17 mouse cellular contexts compared by ENCODE assay signal in genomic region chr17:44819816-44820215, GRCm38 (mm10).
"Had no signal": no experiment of that assay in that cellular context is flagged by ENCODE, and none has a peak within 500 bp of the region (broad histone marks: within the 10 kb centered on the region; RNA-seq: fewer than 3 reads in every experiment).

No protein-coding gene starts in this region.

- H3K4me1 ChIP-seq: liver, embryonic 12.5 days; stomach, embryonic 15.5 days had no signal

- H3K27ac ChIP-seq: liver, embryonic 12.5 days; liver, embryonic 14.5 days; lung, embryonic 15.5 days; midbrain, embryonic 10.5 days; midbrain, embryonic 12.5 days; midbrain, embryonic 15.5 days; neural tube, embryonic 12.5 days; stomach, embryonic 15.5 days; stomach, postnatal 0 days had no signal

- H3K27me3 ChIP-seq: liver, embryonic 12.5 days; lung, embryonic 15.5 days; midbrain, embryonic 12.5 days; midbrain, embryonic 15.5 days; neural tube, embryonic 12.5 days; stomach, embryonic 15.5 days had no signal

- H3K36me3 ChIP-seq: liver, embryonic 12.5 days; lung, embryonic 15.5 days; midbrain, embryonic 10.5 days; midbrain, embryonic 12.5 days; midbrain, embryonic 15.5 days; neural tube, embryonic 12.5 days; stomach, embryonic 15.5 days had no signal

- H3K9ac ChIP-seq: liver, embryonic 12.5 days; liver, embryonic 14.5 days; lung, embryonic 15.5 days; midbrain, embryonic 12.5 days; midbrain, embryonic 15.5 days; neural tube, embryonic 12.5 days; stomach, embryonic 15.5 days had no signal

- H3K4me2 ChIP-seq: liver, embryonic 12.5 days; lung, embryonic 15.5 days; midbrain, embryonic 12.5 days; midbrain, embryonic 15.5 days; neural tube, embryonic 12.5 days; stomach, embryonic 15.5 days had no signal

- ATAC-seq: liver, embryonic 12.5 days; lung, postnatal 0 days; midbrain, embryonic 15.5 days had no signal

- H3K9me3 ChIP-seq: liver, embryonic 12.5 days; lung, embryonic 15.5 days; midbrain, embryonic 10.5 days; midbrain, embryonic 12.5 days; midbrain, embryonic 15.5 days; neural tube, embryonic 12.5 days; stomach, embryonic 15.5 days had no signal

- DNase-seq: lung, adult 2 months; lung, postnatal 14 days; lung, postnatal 36 days; right cerebral cortex, postnatal 14 days; thymus, adult 2 months; thymus, postnatal 14 days; thymus, postnatal 4 days had no signal

- H3K4me3 ChIP-seq: liver, embryonic 12.5 days; lung, embryonic 15.5 days; midbrain, embryonic 10.5 days; midbrain, embryonic 12.5 days; midbrain, embryonic 15.5 days; neural tube, embryonic 12.5 days; stomach, embryonic 15.5 days had no signal
